Mouse (Mus musculus) MEL (cell line): ENCODE data around the gene Hist1h2ac. TPM values are rescaled to one million over a fixed set of nuclear protein-coding genes. Genes with fewer than 3 reads are reported as not detected.
"Not testable (repeated sequence)": the region's sequence is repeated elsewhere in the genome, so short reads cannot be mapped to it uniquely, and the experiment has no call there.

Experiments
- DNase-seq: peaks from one replicate; pipeline ENCODE4 v3.0.0; 2011; ENCODE audit warnings: low read depth, low spot score
- H3K27ac ChIP-seq: 2 replicates; pipeline ENCODE4 v1.5.1; 2012; ENCODE audit warnings: low read depth, mild to moderate bottlenecking, control low read depth, low read length, moderate library complexity; ENCODE audit not compliant: control insufficient read depth
- H3K27me3 ChIP-seq, 2 experiments: fragments of 150-350 bp in 1 of 2; sonication (generic) in 1 of 2; 2 replicates each; pipeline ENCODE4 v1.6.1; 2012; ENCODE audit warnings: low read length in 2 of 2, mild to moderate bottlenecking in 2 of 2, improper control_type of control experiment in 1 of 2, moderate library complexity in 1 of 2; ENCODE audit not compliant: insufficient read depth in 2 of 2, control insufficient read depth in 1 of 2
- H3K36me3 ChIP-seq, 2 experiments: 2 replicates each; pipeline ENCODE4 v1.6.1; 2012 to 2014; ENCODE audit warnings: low read length in 2 of 2, improper control_type of control experiment in 1 of 2, inconsistent platforms in 1 of 2, mild to moderate bottlenecking in 1 of 2; ENCODE audit not compliant: insufficient read depth in 2 of 2, control insufficient read depth in 1 of 2
- H3K4me1 ChIP-seq, 2 experiments: fragments of 150-350 bp in 1 of 2; sonication (generic) in 1 of 2; 2 replicates each; pipeline ENCODE4 v1.6.1; 2012; ENCODE audit warnings: low read length in 2 of 2, improper control_type of control experiment in 1 of 2, mild to moderate bottlenecking in 1 of 2; ENCODE audit not compliant: insufficient read depth in 2 of 2, control insufficient read depth in 1 of 2
- H3K4me3 ChIP-seq, 2 experiments: fragments of 150-350 bp in 1 of 2; sonication (generic) in 1 of 2; 2 replicates each; pipeline ENCODE4 v1.5.1; 2012; ENCODE audit warnings: low read depth in 2 of 2, low read length in 2 of 2, mild to moderate bottlenecking in 2 of 2, moderate library complexity in 2 of 2, control low read depth in 1 of 2, improper control_type of control experiment in 1 of 2; ENCODE audit not compliant: control insufficient read depth in 1 of 2, insufficient read depth in 1 of 2
- H3K79me2 ChIP-seq: 2 replicates; pipeline ENCODE4 v1.6.1; 2012; ENCODE audit warnings: mild to moderate bottlenecking, low read length, moderate library complexity; ENCODE audit not compliant: control insufficient read depth, poor library complexity, insufficient read depth
- H3K9ac ChIP-seq: 2 replicates; pipeline ENCODE4 v1.6.1; 2012; ENCODE audit warnings: low read depth, mild to moderate bottlenecking, control low read depth, low read length, moderate library complexity; ENCODE audit not compliant: control insufficient read depth, poor library complexity, severe bottlenecking
- H3K9me3 ChIP-seq: fragments of 150-350 bp; sonication (generic); replicated peaks from 2 replicates; pipeline ENCODE4 v1.6.1; 2012; ENCODE audit warnings: mild to moderate bottlenecking, low read length, improper control_type of control experiment, moderate library complexity; ENCODE audit not compliant: insufficient read depth
- EP300 ChIP-seq, 2 experiments: IDR thresholded peaks; 2 replicates each; pipeline ENCODE4 v1.6.1; 2011; ENCODE audit warnings: improper control_type of control experiment in 2 of 2, low read length in 2 of 2, low read depth in 1 of 2, mild to moderate bottlenecking in 1 of 2
- JUND ChIP-seq: IDR thresholded peaks from 2 replicates; pipeline ENCODE4 v1.6.1; 2011; ENCODE audit warnings: low read depth, mild to moderate bottlenecking, improper control_type of control experiment, low read length
- MAX ChIP-seq: IDR thresholded peaks from 2 replicates; pipeline ENCODE4 v1.6.1; 2011; ENCODE audit warnings: low read length, improper control_type of control experiment
- MYB ChIP-seq: IDR thresholded peaks from 2 replicates; pipeline ENCODE4 v1.6.1; 2011; ENCODE audit warnings: mild to moderate bottlenecking, low read depth, low read length, improper control_type of control experiment
- POLR2A ChIP-seq, 2 experiments: IDR thresholded peaks; 2 replicates each; pipeline ENCODE4 v1.6.1; 2011 to 2012; ENCODE audit warnings: low read length in 2 of 2, mild to moderate bottlenecking in 2 of 2, control low read depth in 1 of 2, improper control_type of control experiment in 1 of 2, low read depth in 1 of 2, moderate library complexity in 1 of 2; ENCODE audit not compliant: control insufficient read depth in 1 of 2, insufficient read depth in 1 of 2, poor library complexity in 1 of 2
- POLR2AphosphoS5 ChIP-seq: IDR thresholded peaks from 2 replicates; pipeline ENCODE4 v1.6.1; 2012; ENCODE audit warnings: low read depth, borderline replicate concordance, mild to moderate bottlenecking, inconsistent platforms, low read length, moderate library complexity, mixed read lengths
- SMC3 ChIP-seq: IDR thresholded peaks from 2 replicates; pipeline ENCODE4 v1.6.1; 2011; ENCODE audit warnings: low read depth, low read length, improper control_type of control experiment
- TAL1 ChIP-seq: IDR thresholded peaks from 2 replicates; pipeline ENCODE4 v1.6.1; 2012; ENCODE audit warnings: mild to moderate bottlenecking, inconsistent platforms, low read length, moderate library complexity, mixed read lengths
- TBP ChIP-seq: IDR thresholded peaks from 2 replicates; pipeline ENCODE4 v1.8.0; 2011; ENCODE audit warnings: low read depth, low read length, improper control_type of control experiment
- UBTF ChIP-seq: IDR thresholded peaks from 2 replicates; pipeline ENCODE4 v1.6.1; 2012; ENCODE audit warnings: low read depth, mild to moderate bottlenecking, inconsistent platforms, low read length, improper control_type of control experiment, moderate library complexity, borderline replicate concordance; ENCODE audit not compliant: insufficient read depth
- USF1 ChIP-seq: IDR thresholded peaks from 2 replicates; pipeline ENCODE4 v1.6.1; 2014; ENCODE audit warnings: low read depth, mild to moderate bottlenecking, inconsistent platforms, low read length, improper control_type of control experiment, moderate library complexity
- ZKSCAN1 ChIP-seq: IDR thresholded peaks from 2 replicates; pipeline ENCODE4 v1.6.1; 2012; ENCODE audit warnings: low read depth, mild to moderate bottlenecking, inconsistent platforms, low read length, improper control_type of control experiment, moderate library complexity
- ZNF384 ChIP-seq: IDR thresholded peaks from 2 replicates; pipeline ENCODE4 v1.6.1; 2012; ENCODE audit warnings: low read depth, mild to moderate bottlenecking, inconsistent platforms, low read length, improper control_type of control experiment
- polyA plus RNA-seq, 2 experiments: library from polyadenylated mRNA; stranded (reverse) in 1 of 2; unstranded in 1 of 2; fragments of >175 nt in 1 of 2; fragments of >200 nt in 1 of 2; gene quantifications; 2 replicates each; pipeline versions ENCODE4 v1.2.1 to v1.2.4; 2012; ENCODE audit warnings: low replicate concordance in 2 of 2, low read depth in 1 of 2; ENCODE audit not compliant: insufficient read length in 2 of 2, insufficient read depth in 1 of 2, missing spikeins in 1 of 2
- total RNA-seq: library from RNA; depleted of rRNA; stranded (reverse); fragments of 300-350 nt; gene quantifications from 2 replicates; pipeline ENCODE4 v1.2.3, GENCODE M21; 2012

Hist1h2ac gene
- total and polyA plus RNA-seq, 3 experiments, result 0.15 to 123 TPM; not detected in 1

DNA sequence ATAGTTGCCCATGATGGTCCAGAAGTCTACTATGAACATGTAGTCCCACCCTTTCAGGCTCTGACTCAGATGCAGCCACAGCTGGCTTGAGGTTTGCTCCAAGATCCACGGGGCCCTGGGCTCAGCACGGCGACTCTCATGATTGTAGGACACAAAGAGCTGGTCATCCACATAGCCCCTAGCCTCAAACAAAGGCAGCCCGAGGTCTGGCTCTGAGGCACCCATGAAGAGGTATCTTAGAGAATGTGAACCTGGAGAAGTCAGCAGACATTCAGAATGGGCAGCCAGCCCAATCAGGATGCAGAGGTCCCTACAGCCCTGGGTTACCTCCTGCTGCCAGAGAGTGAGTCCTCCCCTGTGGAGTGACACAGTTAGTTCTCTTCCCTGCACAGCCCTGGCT, 24.3 kb upstream of the Hist1h2ac start:
- no peaks in the 10 kb centered on the region for H3K27me3 ChIP-seq
- no peak for DNase-seq

DNA sequence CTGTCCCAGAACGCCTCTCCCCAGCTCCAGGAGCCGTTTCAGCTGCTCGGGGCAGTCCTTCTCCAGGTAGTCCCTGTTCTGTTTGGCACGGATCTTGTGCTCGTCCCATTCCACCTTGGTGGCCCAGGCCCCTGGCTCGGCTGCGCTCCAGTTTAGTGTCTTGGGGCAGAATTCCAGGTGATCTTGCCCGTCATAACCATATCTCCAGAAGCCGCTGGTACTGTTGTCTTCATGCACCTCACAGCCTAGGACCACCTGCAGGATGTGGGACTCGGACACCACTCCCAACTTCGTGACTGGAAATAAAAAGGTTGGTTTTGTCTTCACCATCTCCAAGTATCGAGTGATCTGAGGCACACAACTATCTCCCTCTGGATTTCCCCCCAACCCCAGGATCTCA, 23.0 kb upstream of the Hist1h2ac start:
- no peaks in the 10 kb centered on the region for H3K9me3 ChIP-seq
- TF ChIP-seq ZNF384 (no peak), TAL1 (no peak), JUND (no peak), SMC3 (no peak)
- TF ChIP-seq, all 39 proteins: peak for 0
- Histone ChIP-seq H3K4me3 (no peak overlapping the region), H3K36me3 (peaks cover 0 to 11% of the 10 kb centered on the region in 2 experiments; a peak in 2 of 4 replicates), H3K27me3 (no peaks in the 10 kb centered on the region), H3K4me1 (peaks cover 0 to 16% of the 10 kb centered on the region in 2 experiments; a peak in 2 of 4 replicates), H3K9ac (no peak overlapping the region), H3K79me2 (no peaks in the 10 kb centered on the region), H3K27ac (no peak overlapping the region)
- no peak for DNase-seq

More for the DNA sequence above, 24.3 kb upstream of the Hist1h2ac start:
- H3K79me2 ChIP-seq, result no peaks in the 10 kb centered on the region
- H3K9me3 ChIP-seq, result no peaks in the 10 kb centered on the region
- H3K4me3 ChIP-seq, result no peak overlapping the region
- H3K36me3 ChIP-seq, result peaks cover 0 to 14% of the 10 kb centered on the region in 2 experiments; a peak in 2 of 4 replicates
- H3K9ac ChIP-seq, result no peak overlapping the region
- no peak for TF ChIP-seq SMC3
- TF ChIP-seq EP300 (IDR thresholded peaks at IDR 0.05; ENCODE audit: low read depth in 1 of 2, low read length in 2 of 2), result no peak
- no peak for TF ChIP-seq USF1
- no peak for TF ChIP-seq POLR2AphosphoS5
- TF ChIP-seq ZKSCAN1, result no peak
- TF ChIP-seq UBTF, result no peak
- no peak for TF ChIP-seq MYB
- no peak for TF ChIP-seq TBP
- no peak for TF ChIP-seq POLR2A (IDR thresholded peaks at IDR 0.05; ENCODE audit: control insufficient read depth in 1 of 2, insufficient read depth in 1 of 2, low read depth in 1 of 2, low read length in 2 of 2, poor library complexity in 1 of 2)
- H3K27ac ChIP-seq, result no peak overlapping the region
- H3K4me1 ChIP-seq, result peaks cover 0 to 15% of the 10 kb centered on the region in 2 experiments

DNA sequence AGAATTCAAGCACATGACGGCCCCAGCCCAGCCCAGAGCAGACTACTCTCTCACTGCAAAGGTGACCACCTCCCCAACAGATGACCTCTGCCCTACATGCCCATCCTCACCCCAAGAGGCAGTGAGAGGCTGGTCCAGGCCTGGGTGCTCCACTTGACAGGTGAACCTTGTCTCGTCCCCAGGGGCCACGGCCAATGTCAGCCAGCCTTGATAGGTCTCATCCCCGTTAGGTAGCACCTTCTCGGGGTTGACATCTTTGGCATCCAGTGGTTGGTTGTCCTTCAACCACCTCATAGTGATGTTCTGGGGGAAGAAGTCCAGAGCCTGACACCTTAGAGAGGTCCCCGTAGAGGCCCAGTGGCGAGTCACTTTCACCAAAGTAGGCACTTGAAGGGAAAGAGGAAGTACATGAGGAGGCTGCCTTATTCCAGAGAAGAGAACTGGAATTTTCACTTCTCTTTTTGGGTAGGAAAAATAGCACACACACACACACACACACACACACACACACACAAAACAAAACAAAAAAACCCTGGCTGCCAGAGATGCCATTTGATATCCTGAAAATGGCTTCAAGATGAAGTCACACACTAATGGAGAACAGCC, 22.1 kb upstream of the Hist1h2ac start:
- Histone ChIP-seq H3K27me3 (no peaks in the 10 kb centered on the region), H3K36me3 (peaks cover 0 to 10% of the 10 kb centered on the region in 2 experiments; a peak in 2 of 4 replicates), H3K9ac (no peak overlapping the region), H3K4me3 (no peak overlapping the region), H3K9me3 (no peaks in the 10 kb centered on the region), H3K79me2 (no peaks in the 10 kb centered on the region), H3K4me1 (peaks cover 0 to 19% of the 10 kb centered on the region in 2 experiments; a peak in 2 of 4 replicates), H3K27ac (no peak overlapping the region)
- DNase-seq, result peak; percentile 64
- peak; percentile 50; the same call in 1 of the 2 replicates for TF ChIP-seq TBP
- no peak for TF ChIP-seq MAX

DNA sequence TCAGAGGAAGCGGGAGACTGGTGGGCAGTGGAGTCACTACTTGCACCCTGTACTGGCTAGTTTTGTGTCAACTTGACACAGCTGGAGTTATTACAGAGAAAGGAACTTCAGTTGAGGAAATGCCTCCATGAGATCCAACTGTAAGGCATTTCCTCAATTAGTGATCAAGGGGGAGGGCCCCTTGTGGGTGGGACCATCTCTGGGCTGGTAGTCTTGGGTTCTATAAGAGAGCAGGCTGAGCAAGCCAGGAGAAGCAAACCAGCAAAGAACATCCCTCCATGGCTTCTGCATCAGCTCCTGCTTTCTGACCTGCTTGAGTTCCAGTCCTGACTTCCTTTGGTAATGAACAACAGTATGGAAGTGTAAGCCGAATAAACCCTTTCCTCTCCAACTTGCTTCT, 19.1 kb upstream of the Hist1h2ac start:
- H3K27me3 ChIP-seq, H3K9ac ChIP-seq, H3K79me2 ChIP-seq, H3K4me3 ChIP-seq, H3K27ac ChIP-seq, H3K9me3 ChIP-seq, DNase-seq: not testable (repeated sequence)
- Histone ChIP-seq H3K36me3 (peaks cover 0 to 27% of the 10 kb centered on the region in 2 experiments; a peak in 2 of 4 replicates), H3K4me1 (peaks cover 0 to 18% of the 10 kb centered on the region in 2 experiments; a peak in 2 of 4 replicates)
